Mouse (Mus musculus) retina, postnatal 7 days (tissue): ENCODE measurements around the gene Mrpl42.
"Not testable (repeated sequence)": the region's sequence is repeated elsewhere in the genome, so short reads cannot be mapped to it uniquely, and the experiment has no call there.

ENCODE experiments used
- DNase-seq: peaks from one replicate; pipeline ENCODE4 v3.0.0-alpha.2; 2012; ENCODE audit warnings: low read depth, low spot score

Gene Mrpl42

GRCm38 (mm10) chr10:95501463-95502081 lies at the start of gene Mrpl42:
Gene Mrpl42, minus strand, starts transcription at chr10:95501940.
- DNase-seq, result peak; percentile 72

DNA sequence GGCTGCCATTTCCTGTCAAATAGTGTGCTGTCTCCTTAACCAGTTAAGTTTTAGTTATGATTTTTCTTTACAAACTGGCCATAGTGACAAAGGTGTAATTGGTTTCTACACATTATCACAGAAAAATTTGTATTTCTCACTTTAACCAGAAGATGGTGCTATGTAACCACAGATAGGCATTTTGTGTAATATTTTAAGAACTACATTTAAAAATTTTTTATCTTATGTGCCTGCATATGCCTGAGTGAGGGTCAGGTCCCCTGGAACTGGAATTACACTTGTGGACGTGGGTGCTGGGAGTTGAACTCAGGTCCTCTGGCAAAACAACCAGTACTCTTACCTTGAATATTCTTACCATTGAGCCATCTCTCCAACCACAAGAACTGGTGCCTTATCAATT lies 48.8 kb upstream of the Mrpl42 start:
- DNase-seq, result no peak

DNA sequence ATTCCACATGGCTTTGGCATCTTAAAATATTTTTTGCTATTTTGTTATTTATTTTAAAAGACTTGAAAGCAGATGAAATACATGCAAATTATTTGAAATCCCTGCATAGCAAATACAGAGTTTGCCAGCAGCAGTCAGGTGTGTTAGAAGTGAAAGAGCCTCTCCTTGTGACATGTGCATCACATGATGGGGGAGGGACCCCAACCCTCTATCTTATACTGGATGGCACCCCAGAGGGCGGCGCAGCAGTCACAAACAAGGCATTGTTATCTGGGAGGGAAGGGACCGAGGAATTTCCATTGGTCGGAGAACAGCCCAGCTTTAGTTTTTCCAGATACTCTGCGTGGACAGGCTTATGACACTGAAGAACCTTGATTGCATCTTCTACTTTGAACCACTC lies 47.3 kb upstream of the Mrpl42 start:
- not testable (repeated sequence) for DNase-seq

- DNase-seq, result no peak
Observed at GRCm38 (mm10) chr10:95548154-95548826, 46.5 kb upstream of the Mrpl42 start.

- no peak for DNase-seq
Observed at GRCm38 (mm10) chr10:95546178-95546577, 44.4 kb upstream of the Mrpl42 start.

DNA sequence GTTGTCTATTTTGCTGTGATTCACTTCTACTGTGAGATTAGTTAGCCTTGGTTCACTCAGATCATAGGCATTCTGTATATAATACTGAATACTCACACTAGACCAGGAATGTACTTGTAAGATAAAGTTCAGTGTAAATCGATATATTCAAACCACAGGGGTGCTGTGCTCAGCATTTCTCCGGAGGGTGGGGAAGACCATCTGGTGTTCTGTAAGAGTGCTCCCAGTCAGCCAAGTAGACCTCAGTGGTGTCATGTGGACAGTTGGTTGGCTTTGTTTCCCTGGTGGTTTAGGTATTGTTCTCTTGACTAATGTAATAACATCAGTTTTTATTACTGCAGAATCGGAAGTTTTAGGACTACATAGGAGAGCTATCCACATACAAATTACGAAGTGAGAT lies 43.3 kb upstream of the Mrpl42 start:
- DNase-seq, result no peak

DNA sequence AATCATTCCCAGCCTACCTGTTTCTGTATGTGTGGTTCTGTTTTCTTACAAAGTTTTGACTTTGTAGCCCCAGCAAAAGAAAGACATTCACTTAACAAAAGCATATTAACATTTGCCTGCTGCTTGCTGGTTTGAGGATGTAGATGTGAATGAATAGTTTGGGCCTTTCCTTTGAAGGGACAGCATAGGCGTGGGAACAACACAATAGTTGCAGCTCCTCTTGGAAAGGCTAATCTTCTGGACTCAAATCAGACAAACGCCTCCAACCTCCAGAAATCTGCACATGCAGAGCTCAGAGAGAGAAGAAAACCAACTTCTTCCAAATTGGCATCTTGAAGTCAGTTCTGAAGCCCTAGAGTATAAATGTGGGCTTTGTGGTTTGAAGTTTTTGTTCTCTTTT lies 42.9 kb upstream of the Mrpl42 start:
- DNase-seq, result no peak

DNA sequence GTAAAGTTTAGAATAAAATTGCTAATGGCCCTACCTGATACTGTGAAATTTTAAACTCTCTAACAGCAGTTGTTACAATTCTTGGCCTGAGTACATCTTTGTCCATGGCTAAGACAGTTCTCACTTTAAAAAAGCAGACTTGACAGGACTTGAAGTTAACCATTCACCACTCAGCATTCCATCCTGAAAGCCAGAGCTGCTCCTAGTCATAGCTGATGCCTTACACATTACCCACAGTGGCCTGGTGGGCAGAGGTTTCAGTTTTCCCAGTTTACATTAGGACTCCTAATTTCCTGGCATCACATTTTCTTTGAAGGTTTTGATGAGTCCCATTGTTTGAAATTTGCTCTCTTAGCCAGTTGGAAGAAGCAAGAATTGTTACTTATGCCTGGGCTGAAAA lies 42.3 kb upstream of the Mrpl42 start:
- DNase-seq, result no peak

DNA sequence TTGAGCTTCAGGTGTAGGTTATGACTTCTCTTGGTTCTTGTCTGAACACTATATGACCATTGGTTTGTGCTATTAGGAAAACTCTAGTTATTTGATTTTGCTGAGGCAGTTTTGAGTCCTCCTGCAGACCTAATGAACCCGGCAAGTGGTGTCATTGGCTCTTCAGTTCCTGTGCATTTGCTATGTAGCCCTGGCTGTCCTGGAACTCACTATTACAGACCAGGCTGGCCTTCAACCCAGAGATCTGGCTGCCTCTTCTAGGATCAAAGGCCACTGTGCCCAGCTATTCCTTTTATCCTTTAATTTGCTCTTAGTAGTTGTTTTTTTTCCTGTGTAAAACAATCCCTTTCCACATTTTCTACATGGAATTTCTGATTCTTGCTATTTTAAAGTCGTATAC lies 41.6 kb upstream of the Mrpl42 start:
- no peak for DNase-seq

DNA sequence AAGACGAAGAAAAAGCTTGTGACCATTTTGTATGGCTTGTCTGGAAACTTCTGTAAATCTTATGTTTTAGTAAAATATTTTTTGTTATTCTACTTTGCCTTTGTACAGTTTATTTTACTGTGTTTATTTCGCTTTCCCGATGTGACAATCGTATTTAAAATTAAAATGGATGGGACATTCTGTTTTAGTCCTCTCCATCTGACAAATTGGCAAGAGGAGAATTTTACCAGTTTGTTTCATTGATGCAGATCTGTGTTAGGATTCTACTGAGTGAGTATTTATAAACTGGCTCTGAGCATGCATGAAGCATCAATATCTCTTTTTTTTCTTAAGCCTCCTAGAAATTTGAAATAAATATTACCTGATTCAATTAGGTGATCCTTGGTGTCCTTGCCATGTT lies 41.2 kb upstream of the Mrpl42 start:
- no peak for DNase-seq

- DNase-seq, result no peak
Observed at GRCm38 (mm10) chr10:95539841-95540240, 38.1 kb upstream of the Mrpl42 start.

DNA sequence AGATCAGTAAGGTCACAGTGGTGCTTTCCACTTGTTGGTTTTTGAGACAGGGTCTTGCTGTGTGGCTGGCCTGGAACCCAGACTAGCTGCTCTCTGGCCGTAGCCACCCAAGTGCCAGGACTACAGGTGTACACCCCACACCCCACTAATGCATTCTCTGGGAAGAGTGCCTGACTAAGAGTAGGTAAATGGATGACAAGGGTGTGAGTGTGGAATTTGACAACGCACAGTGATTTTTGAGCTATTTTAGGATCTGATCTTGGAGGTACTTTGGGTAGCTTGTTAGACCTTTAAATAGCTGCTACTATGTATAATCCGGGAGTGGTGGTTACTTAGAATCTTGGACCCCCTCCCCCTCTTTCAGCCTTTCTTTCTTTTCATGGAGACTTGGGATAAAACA lies 37.5 kb upstream of the Mrpl42 start:
- DNase-seq, result no peak

DNA sequence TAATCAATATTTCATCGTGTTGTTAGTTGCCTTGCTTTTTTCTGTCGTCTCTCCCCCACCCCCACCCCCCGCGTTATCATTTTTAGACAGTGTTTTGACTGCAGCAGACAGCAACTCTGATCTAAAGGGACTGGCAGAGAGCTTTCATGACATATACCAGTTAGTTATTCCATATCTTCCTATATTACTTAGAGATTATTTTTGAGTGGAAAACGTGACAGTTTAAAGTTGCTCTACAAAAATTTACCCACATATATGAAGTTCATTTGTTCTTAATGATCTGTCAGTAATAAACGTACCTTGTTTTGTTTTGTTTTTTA lies 34.4 kb upstream of the Mrpl42 start:
- no peak for DNase-seq

DNA sequence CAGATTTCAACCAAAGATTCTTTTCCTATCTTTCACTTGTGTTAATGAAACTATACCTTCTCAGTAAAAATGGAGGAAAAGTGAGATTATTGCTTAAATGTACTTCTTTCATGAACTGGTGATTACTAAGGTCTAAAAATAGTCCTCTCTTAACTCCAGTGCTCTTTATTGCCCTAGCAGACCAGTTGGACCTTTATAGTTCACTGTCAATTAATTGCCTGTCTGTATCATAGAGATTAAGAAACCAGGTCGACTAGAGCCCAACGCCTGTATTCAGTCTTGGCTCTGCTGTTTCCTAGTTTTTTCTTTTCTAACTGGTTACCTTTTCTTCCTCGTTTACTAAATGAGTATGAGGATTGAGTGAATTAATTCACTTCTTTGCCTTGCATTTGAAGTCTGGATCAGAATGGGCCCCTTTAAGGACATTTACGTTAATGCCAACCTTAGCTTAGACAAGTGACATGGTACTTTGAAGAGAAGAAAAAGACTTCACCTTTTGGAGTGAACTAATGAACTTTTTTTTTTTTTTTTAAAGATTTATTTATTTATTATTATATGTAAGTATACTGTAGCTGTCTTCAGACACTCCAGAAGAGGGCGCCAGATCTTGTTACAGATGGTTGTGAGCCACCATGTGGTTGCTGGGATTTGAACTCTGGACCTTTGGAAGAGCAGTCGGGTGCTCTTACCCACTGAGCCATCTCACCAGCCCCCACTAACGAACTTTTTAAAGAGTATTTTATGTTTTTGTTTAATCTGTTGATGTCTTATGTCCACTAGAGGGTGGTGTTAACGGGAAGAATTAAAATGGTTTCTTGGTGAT lies 33.9 kb upstream of the Mrpl42 start:
- no peak for DNase-seq

- DNase-seq, result no peak
Observed at GRCm38 (mm10) chr10:95533382-95533781, 31.6 kb upstream of the Mrpl42 start.

- no peak for DNase-seq
Observed at GRCm38 (mm10) chr10:95532916-95533315, 31.2 kb upstream of the Mrpl42 start.

GRCm38 (mm10) chr10:95530551-95531121 lies 28.9 kb upstream of the Mrpl42 start:
- DNase-seq, result no peak

DNA sequence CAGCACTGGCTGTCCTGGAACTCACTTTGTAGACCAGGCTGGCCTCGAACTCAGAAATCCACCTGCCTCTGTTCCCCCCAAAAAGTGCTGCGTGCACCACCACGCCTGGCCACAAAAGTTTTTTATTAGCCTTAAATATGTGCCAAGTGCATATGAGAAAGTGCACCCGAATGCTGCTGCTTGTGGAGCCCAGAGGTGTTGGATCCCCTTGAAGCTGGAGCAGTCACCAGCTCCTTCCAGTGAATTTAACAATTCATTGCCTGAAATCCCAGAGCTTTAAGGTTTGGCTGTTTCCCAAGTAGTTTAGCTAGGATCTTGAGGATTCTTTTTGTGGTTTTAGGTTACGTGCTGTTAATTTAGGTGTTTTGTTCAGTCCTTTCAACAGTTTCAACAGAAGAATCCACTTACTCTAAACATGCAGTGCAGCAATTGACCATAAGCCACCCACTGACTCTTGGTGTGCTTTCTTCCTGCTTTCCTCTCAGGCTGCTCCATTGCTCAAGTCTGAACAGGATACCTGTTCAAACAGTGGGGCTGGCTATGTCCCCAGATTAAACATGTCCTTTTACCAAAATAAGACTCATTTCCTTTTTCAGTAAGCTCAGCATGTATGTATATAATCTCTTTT lies 24.9 kb upstream of the Mrpl42 start:
- DNase-seq, result no peak

DNA sequence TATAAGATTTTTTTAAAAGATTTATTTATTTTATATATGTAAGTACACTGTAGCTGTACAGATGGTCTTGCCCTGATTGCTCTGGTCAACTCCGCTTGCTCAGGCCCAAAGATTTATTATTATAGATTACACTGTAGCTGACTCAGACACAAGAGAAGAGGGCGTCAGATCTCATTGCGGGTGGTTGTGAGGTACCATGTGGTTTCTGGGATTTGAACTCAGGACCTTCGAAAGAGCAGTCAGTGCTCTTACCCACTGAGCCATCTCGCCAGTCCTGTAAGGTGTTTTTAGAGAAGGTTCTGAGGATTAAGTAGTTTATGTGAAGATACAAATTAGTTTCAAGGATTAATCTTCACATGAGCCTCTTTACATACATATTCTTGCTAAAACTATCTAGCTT lies 24.1 kb upstream of the Mrpl42 start:
- no peak for DNase-seq

DNA sequence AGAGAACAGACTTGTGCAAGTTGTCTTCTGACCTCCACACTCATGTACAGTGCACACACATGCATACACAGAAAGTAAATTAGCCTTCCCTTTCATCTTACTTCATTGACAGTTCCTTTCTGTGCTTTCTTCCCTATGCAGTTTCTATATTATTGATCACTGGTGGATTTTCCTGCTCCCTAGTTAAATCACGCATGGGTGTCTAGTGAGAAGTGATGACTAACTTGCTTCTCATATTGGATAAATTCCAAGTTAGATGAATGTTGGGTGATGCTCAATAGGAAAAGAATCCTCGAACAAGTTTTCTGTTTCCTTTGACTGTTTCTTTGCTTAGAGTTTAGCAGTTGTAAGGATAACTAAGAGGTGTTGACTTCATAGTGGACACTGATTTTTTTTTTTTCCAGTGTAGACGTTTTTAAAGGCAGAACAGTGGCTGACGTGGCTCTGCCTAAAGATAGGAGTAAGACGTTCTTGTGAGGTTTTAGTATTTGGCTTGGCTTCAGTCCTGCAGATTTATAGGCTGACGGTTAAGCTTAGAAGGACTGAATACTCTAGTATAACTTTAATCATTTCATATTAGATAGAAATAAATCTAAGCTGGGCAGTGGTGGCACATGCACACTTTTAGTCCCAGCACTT lies 23.4 kb upstream of the Mrpl42 start:
- no peak for DNase-seq

DNA sequence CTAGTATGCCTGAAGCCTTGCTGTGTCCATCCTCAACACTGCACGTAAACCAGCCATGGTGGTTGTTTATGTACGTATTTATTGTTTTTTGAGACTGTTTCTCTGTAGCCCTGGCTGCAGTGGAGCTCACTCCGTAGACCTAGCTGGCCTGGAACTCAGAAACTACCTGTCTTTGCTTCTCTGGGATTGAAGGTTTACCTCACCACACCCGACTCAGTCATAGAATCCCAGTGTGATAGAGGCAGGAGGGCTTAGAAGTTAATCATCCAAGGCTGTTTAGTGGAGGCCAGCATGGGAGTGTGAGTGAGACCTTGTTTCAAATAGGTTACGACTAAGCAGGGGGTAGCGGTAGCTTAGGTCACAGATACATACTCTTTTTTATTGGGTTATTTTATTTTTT lies 15.9 kb upstream of the Mrpl42 start:
- DNase-seq, result no peak
